Mouse (Mus musculus): ENCODE data around the gene Atrnl1. TPM values are rescaled to one million over a fixed set of nuclear protein-coding genes. Genes with fewer than 3 reads are reported as not detected.

Gene Atrnl1
- total and polyA plus RNA-seq, 2 experiments from 2014 or later: 5.4 to 60.5 TPM

- no peak overlapping the region for H3K4me3 ChIP-seq (ENCODE audit: low read depth, low read length)
- H3K27me3 ChIP-seq (ENCODE audit: insufficient read depth, low read length): no peaks in the 10 kb centered on the region
- WGBS: 95% methylated on average over 2 of the region's 2 CpGs
- ATAC-seq (ENCODE audit: low FRiP score) (no peak), DNase-seq (ENCODE audit: low spot score) (no peak)
- no peak overlapping the region for H3K9ac ChIP-seq (replicated peaks; ENCODE audit: low read length, poor library complexity, severe bottlenecking)
- H3K4me2 ChIP-seq (ENCODE audit: low read depth, low read length, poor library complexity, severe bottlenecking): no peak overlapping the region
- no peak overlapping the region for H3K27ac ChIP-seq (ENCODE audit: low read depth, low read length)
- no peaks in the 10 kb centered on the region for H3K9me3 ChIP-seq (ENCODE audit: low read length)
- TF ChIP-seq CTCF (IDR thresholded peaks at IDR 0.05): no peak
- no peaks in the 10 kb centered on the region for H3K36me3 ChIP-seq (ENCODE audit: insufficient read depth, low read length)
- no peaks in the 10 kb centered on the region for H3K4me1 ChIP-seq (ENCODE audit: insufficient read depth, low read length)
Observed at GRCm38 (mm10) chr19:57948489-57948888, 337.7 kb downstream of the Atrnl1 start.

- Histone ChIP-seq H3K4me3 (ENCODE audit: low read depth, low read length) (no peak overlapping the region), H3K9ac (replicated peaks; ENCODE audit: low read length, poor library complexity, severe bottlenecking) (no peak overlapping the region), H3K4me2 (ENCODE audit: low read depth, low read length, poor library complexity, severe bottlenecking) (no peak overlapping the region), H3K4me1 (ENCODE audit: insufficient read depth, low read length) (no peaks in the 10 kb centered on the region), H3K9me3 (ENCODE audit: low read length) (no peaks in the 10 kb centered on the region), H3K27me3 (ENCODE audit: insufficient read depth, low read length) (no peaks in the 10 kb centered on the region), H3K27ac (ENCODE audit: low read depth, low read length) (no peak overlapping the region), H3K36me3 (ENCODE audit: insufficient read depth, low read length) (no peaks in the 10 kb centered on the region)
- TF ChIP-seq CTCF (IDR thresholded peaks at IDR 0.05): no peak
- DNase-seq (ENCODE audit: low spot score): no peak
- 65% methylated on average over 13 of the region's 13 CpGs for WGBS
- ATAC-seq (ENCODE audit: low FRiP score): no peak
Observed at GRCm38 (mm10) chr19:57949260-57949917, 338.6 kb downstream of the Atrnl1 start.

- ATAC-seq (ENCODE audit: low FRiP score) (no peak), DNase-seq (ENCODE audit: low spot score) (no peak)
- H3K27ac ChIP-seq (ENCODE audit: low read depth, low read length): no peak overlapping the region
- WGBS: 100% methylated on average over 3 of the region's 3 CpGs
- H3K4me2 ChIP-seq (ENCODE audit: low read depth, low read length, poor library complexity, severe bottlenecking): no peak overlapping the region
- H3K36me3 ChIP-seq (ENCODE audit: insufficient read depth, low read length): no peaks in the 10 kb centered on the region
- no peak for TF ChIP-seq CTCF (IDR thresholded peaks at IDR 0.05)
- no peaks in the 10 kb centered on the region for H3K4me1 ChIP-seq (ENCODE audit: insufficient read depth, low read length)
- no peaks in the 10 kb centered on the region for H3K27me3 ChIP-seq (ENCODE audit: insufficient read depth, low read length)
- no peaks in the 10 kb centered on the region for H3K9me3 ChIP-seq (ENCODE audit: low read length)
- H3K4me3 ChIP-seq (ENCODE audit: low read depth, low read length): no peak overlapping the region
- H3K9ac ChIP-seq (replicated peaks; ENCODE audit: low read length, poor library complexity, severe bottlenecking): no peak overlapping the region
Observed at GRCm38 (mm10) chr19:57954131-57954530, 343.3 kb downstream of the Atrnl1 start.

- TF ChIP-seq CTCF (IDR thresholded peaks at IDR 0.05): no peak
- no peak overlapping the region for H3K4me3 ChIP-seq (ENCODE audit: low read depth, low read length)
- ATAC-seq (ENCODE audit: low FRiP score): no peak
Observed at GRCm38 (mm10) chr19:57956459-57956858, 345.6 kb downstream of the Atrnl1 start.

GRCm38 (mm10) chr19:57957363-57957762 lies 346.5 kb downstream of the Atrnl1 start:
- no peak overlapping the region for H3K27ac ChIP-seq (ENCODE audit: low read depth, low read length)
- 84% methylated on average over 3 of the region's 3 CpGs for WGBS
- H3K9me3 ChIP-seq (ENCODE audit: low read length): no peaks in the 10 kb centered on the region
- ATAC-seq (ENCODE audit: low FRiP score) (no peak), DNase-seq (ENCODE audit: low spot score) (no peak)
- no peak overlapping the region for H3K4me2 ChIP-seq (ENCODE audit: low read depth, low read length, poor library complexity, severe bottlenecking)
- H3K4me1 ChIP-seq (ENCODE audit: insufficient read depth, low read length): no peaks in the 10 kb centered on the region
- no peaks in the 10 kb centered on the region for H3K36me3 ChIP-seq (ENCODE audit: insufficient read depth, low read length)
- TF ChIP-seq CTCF (IDR thresholded peaks at IDR 0.05): no peak
- H3K4me3 ChIP-seq (ENCODE audit: low read depth, low read length): no peak overlapping the region
- H3K9ac ChIP-seq (replicated peaks; ENCODE audit: low read length, poor library complexity, severe bottlenecking): no peak overlapping the region
- H3K27me3 ChIP-seq (ENCODE audit: insufficient read depth, low read length): no peaks in the 10 kb centered on the region

More at GRCm38 (mm10) chr19:57956459-57956858, 345.6 kb downstream of the Atrnl1 start:
- DNase-seq (ENCODE audit: low spot score): no peak
- Histone ChIP-seq H3K9me3 (ENCODE audit: low read length) (no peaks in the 10 kb centered on the region), H3K4me1 (ENCODE audit: insufficient read depth, low read length) (no peaks in the 10 kb centered on the region), H3K27me3 (ENCODE audit: insufficient read depth, low read length) (no peaks in the 10 kb centered on the region), H3K9ac (replicated peaks; ENCODE audit: low read length, poor library complexity, severe bottlenecking) (no peak overlapping the region), H3K36me3 (ENCODE audit: insufficient read depth, low read length) (no peaks in the 10 kb centered on the region), H3K27ac (ENCODE audit: low read depth, low read length) (no peak overlapping the region), H3K4me2 (ENCODE audit: low read depth, low read length, poor library complexity, severe bottlenecking) (no peak overlapping the region)
- WGBS: 92% methylated on average over 3 of the region's 3 CpGs

- DNase-seq (ENCODE audit: low spot score): no peak
- no peaks in the 10 kb centered on the region for H3K36me3 ChIP-seq (ENCODE audit: insufficient read depth, low read length)
- H3K4me1 ChIP-seq (ENCODE audit: insufficient read depth, low read length): no peaks in the 10 kb centered on the region
- no peak overlapping the region for H3K4me3 ChIP-seq (ENCODE audit: low read depth, low read length)
- H3K27me3 ChIP-seq (ENCODE audit: insufficient read depth, low read length): no peaks in the 10 kb centered on the region
- no peaks in the 10 kb centered on the region for H3K9me3 ChIP-seq (ENCODE audit: low read length)
- TF ChIP-seq CTCF (IDR thresholded peaks at IDR 0.05): no peak
- no peak for ATAC-seq (ENCODE audit: low FRiP score)
- H3K4me2 ChIP-seq (ENCODE audit: low read depth, low read length, poor library complexity, severe bottlenecking): no peak overlapping the region
- H3K27ac ChIP-seq (ENCODE audit: low read depth, low read length): no peak overlapping the region
- H3K9ac ChIP-seq (replicated peaks; ENCODE audit: low read length, poor library complexity, severe bottlenecking): no peak overlapping the region
Observed at GRCm38 (mm10) chr19:57958154-57958553, 347.3 kb downstream of the Atrnl1 start.
